Mouse (Mus musculus) heart, adult 18-20 months (tissue): ENCODE measurements around the gene Armc5. TPM values are rescaled to one million over a fixed set of nuclear protein-coding genes. Genes with fewer than 3 reads are reported as not detected.

Experiments used
- DNase-seq, 2 experiments: peaks; one replicate each; pipeline ENCODE4 v3.0.0; 2021 to 2022; ENCODE audit warnings: mixed read lengths in 1 of 2
- microRNA-seq, 2 experiments: library from miRNA; unstranded; fragments of <30 nt; microRNA quantifications; one replicate each; pipeline ENCODE4 v1.2.0; 2022
- total RNA-seq, 2 experiments: library from RNA; stranded (reverse); gene quantifications; 2 replicates each; pipeline ENCODE4 v1.2.3; 2021

Gene Armc5
- total RNA-seq, 2 experiments from 2014 or later = 7.4 to 8.6 TPM

DNA sequence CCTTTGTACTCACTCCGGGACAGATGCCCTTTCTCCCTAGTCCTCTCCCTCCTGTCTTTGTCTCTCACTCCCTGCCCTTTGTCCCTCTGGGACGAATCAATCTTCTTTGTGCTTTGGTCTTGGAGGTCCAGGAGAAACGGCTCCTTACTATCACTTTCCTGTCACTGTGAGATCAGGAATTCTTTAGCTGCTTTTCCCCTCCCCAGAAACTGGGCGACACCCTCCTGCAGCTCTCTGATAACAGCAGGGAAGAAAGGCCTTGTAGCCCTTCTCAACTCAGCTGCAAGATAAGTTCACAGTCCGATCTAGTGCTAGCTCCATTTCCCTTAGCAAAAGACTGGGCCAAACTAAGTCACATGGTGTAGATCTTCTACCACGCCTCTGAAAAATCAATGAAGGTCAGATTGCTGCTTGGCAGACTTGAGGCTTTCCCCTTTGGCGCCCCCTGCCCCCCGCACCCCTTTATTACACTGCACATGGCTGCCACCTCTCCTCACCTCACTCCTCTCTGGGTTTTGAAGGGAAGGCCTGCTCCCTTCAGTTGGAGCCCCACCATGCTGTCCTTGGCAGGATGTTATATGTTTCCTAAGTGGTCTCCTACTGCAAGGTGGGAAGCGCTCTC, 51.9 kb downstream of the Armc5 start:
- no peak for DNase-seq

Small RNA genes lying within 50 kb of the gene (microRNA-seq; reads per million reads assigned to microRNA genes)
- gene Mir3103 = 1.1 to 1.4 reads per million in 2 experiments

Other genes with a start within 250 kb of the Armc5 start
- 10 to 100 TPM in 1 of 2 experiments, 1 to 10 TPM in 1; 9.0 to 10.5 TPM for gene Pycard, start 243.5 kb upstream of the Armc5 start, total RNA-seq
- 100 to 1,000 TPM; 279 to 317 TPM for gene Trim72, start 233.4 kb upstream of the Armc5 start, total RNA-seq
- gene Itgam, start 174.7 kb upstream of the Armc5 start, total RNA-seq = 1 to 10 TPM; 5.4 to 6.0 TPM
- gene Gm49368, start 174.7 kb upstream of the Armc5 start, total RNA-seq = not detected
- gene Itgax, start 107.8 kb upstream of the Armc5 start, total RNA-seq = under 1 TPM; 0.30 to 0.51 TPM
- gene Itgad, start 83.0 kb upstream of the Armc5 start, total RNA-seq = not detected
- 1,000 to 10,000 TPM; 2,762 to 2,913 TPM for gene Cox6a2, start 31.0 kb upstream of the Armc5 start, total RNA-seq
- gene 9130023H24Rik, start 689 bp downstream of the Armc5 start, total RNA-seq = 1 to 10 TPM; 2.6 to 2.8 TPM
- gene Tgfb1i1, start 9.5 kb downstream of the Armc5 start, total RNA-seq = 10 to 100 TPM; 13.2 to 13.8 TPM
- not detected for gene Slc5a2, start 28.3 kb downstream of the Armc5 start, total RNA-seq
- 1 to 10 TPM; 5.4 to 5.6 TPM for gene BC017158, start 60.8 kb downstream of the Armc5 start, total RNA-seq
- gene Rgs10, start 181.4 kb downstream of the Armc5 start, total RNA-seq = 10 to 100 TPM; 10.8 to 13.4 TPM
- 10 to 100 TPM; 40.1 to 43.4 TPM for gene Tial1, start 224.4 kb downstream of the Armc5 start, total RNA-seq